Mouse (Mus musculus) stomach, embryonic 15.5 days (tissue): ENCODE data around the gene Fam107b. TPM values are rescaled to one million over a fixed set of nuclear protein-coding genes. Genes with fewer than 3 reads are reported as not detected.

Source experiments
- ATAC-seq: fragments of 200-750 bp; cut with Nextera tagmentation; 2 replicates; pipeline ENCODE4 v1.8.0; 2017; ENCODE audit warnings: low read depth, moderate number of reproducible peaks, moderate TSS enrichment; ENCODE audit not compliant: insufficient read depth, low FRiP score
- H3K27ac ChIP-seq: fragments of 300-500 bp; sonication (generic); 2 replicates; pipeline ENCODE4 v1.5.1; 2015; ENCODE audit warnings: mild to moderate bottlenecking, inconsistent platforms
- H3K27me3 ChIP-seq: fragments of 300-500 bp; sonication (generic); replicated peaks from 2 replicates; pipeline ENCODE4 v1.6.1; 2015; ENCODE audit warnings: inconsistent platforms
- H3K36me3 ChIP-seq: fragments of 300-500 bp; sonication (generic); 2 replicates; pipeline ENCODE4 v1.6.1; 2015; ENCODE audit warnings: inconsistent platforms
- H3K4me1 ChIP-seq: fragments of 300-500 bp; sonication (generic); 2 replicates; pipeline ENCODE4 v1.6.1; 2015; ENCODE audit warnings: inconsistent platforms
- H3K4me2 ChIP-seq: fragments of 300-500 bp; sonication (generic); 2 replicates; pipeline ENCODE4 v1.6.1; 2015; ENCODE audit warnings: mild to moderate bottlenecking, inconsistent platforms
- H3K4me3 ChIP-seq: fragments of 300-500 bp; sonication (generic); replicated peaks from 2 replicates; pipeline ENCODE4 v1.5.1; 2015; ENCODE audit warnings: inconsistent platforms
- H3K9ac ChIP-seq: fragments of 300-500 bp; sonication (generic); 2 replicates; pipeline ENCODE4 v1.6.1; 2015; ENCODE audit warnings: inconsistent platforms
- H3K9me3 ChIP-seq: fragments of 300-500 bp; sonication (generic); 2 replicates; pipeline ENCODE4 v1.6.1; 2016; ENCODE audit warnings: inconsistent platforms
- WGBS: fragments of 180-500 bp; shearing (Covaris S2); methylation state at CpG from one replicate; pipeline ENCODE4 v1.1.7; 2015; 5-methylcytosine and 5-hydroxymethylcytosine counted together
- polyA plus RNA-seq: library from polyadenylated mRNA; unstranded; fragments of >200 nt; fragmentation: Nextera tagmentation; extraction: Ambion mirVana; gene quantifications from 2 replicates; pipeline ENCODE4 v1.2.1, GENCODE M21; 2015

Fam107b gene
- polyA plus RNA-seq, 1 experiment from 2014 or later = 36.4 TPM

- no peak overlapping the region for H3K4me3 ChIP-seq
- 0 out of 2 replicates have a peak, but pooled peaks cover 3% of the 10 kb centered on the region for H3K4me1 ChIP-seq
- ATAC-seq = no peak
- 83% methylated on average over 3 of the region's 3 CpGs for WGBS
- H3K9me3 ChIP-seq = no peaks in the 10 kb centered on the region
- H3K9ac ChIP-seq = no peak overlapping the region
- no peak overlapping the region for H3K4me2 ChIP-seq
- no peak overlapping the region for H3K27ac ChIP-seq
- no peaks in the 10 kb centered on the region for H3K36me3 ChIP-seq
- H3K27me3 ChIP-seq = no peaks in the 10 kb centered on the region
Measured at GRCm38 (mm10) chr2:3817626-3818025, 247.3 kb downstream of the Fam107b start.

- H3K36me3 ChIP-seq = no peaks in the 10 kb centered on the region
- H3K4me3 ChIP-seq = no peak overlapping the region
- H3K4me1 ChIP-seq = 0 out of 2 replicates have a peak, but pooled peaks cover 3% of the 10 kb centered on the region
- H3K9ac ChIP-seq = no peak overlapping the region
- H3K27me3 ChIP-seq = no peaks in the 10 kb centered on the region
- no peak overlapping the region for H3K27ac ChIP-seq
- no peaks in the 10 kb centered on the region for H3K9me3 ChIP-seq
- no peak overlapping the region for H3K4me2 ChIP-seq
- 39% methylated on average over 8 of the region's 8 CpGs for WGBS
- ATAC-seq = no peak
Measured at GRCm38 (mm10) chr2:3822483-3823455, 252.5 kb downstream of the Fam107b start.

Other genes starting within 250 kb of the Fam107b start
- gene Rpp38, start 237.8 kb upstream of the Fam107b start, polyA plus RNA-seq = 23.5 and 24.7 TPM in 2 replicates
- gene Acbd7, start 234.3 kb upstream of the Fam107b start, polyA plus RNA-seq = 0.91 and 2.0 TPM in 2 replicates
- gene Olah, start 173.3 kb upstream of the Fam107b start, polyA plus RNA-seq = not detected in 2 replicates
- 0.39 and 0.62 TPM in 2 replicates for gene Meig1, start 147.8 kb upstream of the Fam107b start, polyA plus RNA-seq
- gene Dclre1c, start 146.4 kb upstream of the Fam107b start, polyA plus RNA-seq = 6.4 and 6.6 TPM in 2 replicates
- gene Suv39h2, start 95.5 kb upstream of the Fam107b start, polyA plus RNA-seq = 11.9 and 12.2 TPM in 2 replicates
- 3.9 and 4.0 TPM in 2 replicates for gene Gm45902, start 57.7 kb upstream of the Fam107b start, polyA plus RNA-seq
- gene Hspa14, start 57.7 kb upstream of the Fam107b start, polyA plus RNA-seq = 93.7 and 96.5 TPM in 2 replicates
- gene Cdnf, start 57.5 kb upstream of the Fam107b start, polyA plus RNA-seq = 0.12 and 0.14 TPM in 2 replicates